Mouse (Mus musculus) C2C12 (cell line): ENCODE measurements around the gene Parp2.

ENCODE experiments used
- CTCF ChIP-seq: IDR thresholded peaks from one replicate; pipeline ENCODE4 v1.5.1; 2011; ENCODE audit not compliant: control insufficient read depth, insufficient read depth, insufficient read length
- MAX ChIP-seq: IDR thresholded peaks from one replicate; pipeline ENCODE4 v1.6.1; 2011; ENCODE audit warnings: mild to moderate bottlenecking, control low read depth
- MYOG ChIP-seq: IDR thresholded peaks from one replicate; pipeline ENCODE4 v1.6.1; 2011; ENCODE audit not compliant: control insufficient read depth, insufficient read length; ENCODE audit errors: extremely low read depth

- no peak for TF ChIP-seq MYOG
- TF ChIP-seq CTCF, result no peak
- TF ChIP-seq MAX, result no peak
These were observed 36.3 kb upstream of the Parp2 start for GRCm38 (mm10) chr14:50771342-50771741.
